Mouse (Mus musculus) cerebellum, postnatal 36 days (tissue): ENCODE measurements around the gene Apol9b.

Source experiments
- DNase-seq, 2 experiments: peaks; one replicate each; pipeline ENCODE4 v3.0.0; 2021 to 2022; ENCODE audit warnings: mixed read lengths in 2 of 2

Gene Apol9b

DNA sequence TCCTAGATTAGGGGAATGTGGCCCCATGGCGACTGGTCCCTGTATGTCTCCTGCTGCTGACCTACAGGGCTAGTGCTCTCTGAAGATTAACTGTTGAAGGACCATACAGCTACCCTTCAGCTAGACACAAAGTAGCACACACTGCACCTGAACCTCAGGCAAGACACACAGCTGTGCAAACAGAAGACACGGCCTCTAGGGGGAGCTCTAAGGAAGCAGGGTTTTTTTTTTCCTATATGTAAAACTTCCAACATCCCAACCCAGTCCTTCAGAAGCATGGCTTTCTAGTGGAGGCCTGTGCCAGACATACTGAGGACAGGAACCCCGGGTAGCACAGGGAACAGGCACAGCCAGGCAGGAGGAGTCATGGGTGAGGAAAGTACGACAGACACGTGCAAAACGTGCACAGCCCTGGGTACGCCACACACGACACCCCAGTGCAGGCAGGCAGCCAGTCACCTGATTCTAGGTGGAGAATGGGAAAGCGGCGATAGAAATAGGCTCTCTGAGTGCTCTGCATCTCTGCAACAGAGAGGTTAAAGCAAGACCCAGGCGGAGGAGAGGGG lies 53.7 kb downstream of the Apol9b start:
- no peak for DNase-seq

DNA sequence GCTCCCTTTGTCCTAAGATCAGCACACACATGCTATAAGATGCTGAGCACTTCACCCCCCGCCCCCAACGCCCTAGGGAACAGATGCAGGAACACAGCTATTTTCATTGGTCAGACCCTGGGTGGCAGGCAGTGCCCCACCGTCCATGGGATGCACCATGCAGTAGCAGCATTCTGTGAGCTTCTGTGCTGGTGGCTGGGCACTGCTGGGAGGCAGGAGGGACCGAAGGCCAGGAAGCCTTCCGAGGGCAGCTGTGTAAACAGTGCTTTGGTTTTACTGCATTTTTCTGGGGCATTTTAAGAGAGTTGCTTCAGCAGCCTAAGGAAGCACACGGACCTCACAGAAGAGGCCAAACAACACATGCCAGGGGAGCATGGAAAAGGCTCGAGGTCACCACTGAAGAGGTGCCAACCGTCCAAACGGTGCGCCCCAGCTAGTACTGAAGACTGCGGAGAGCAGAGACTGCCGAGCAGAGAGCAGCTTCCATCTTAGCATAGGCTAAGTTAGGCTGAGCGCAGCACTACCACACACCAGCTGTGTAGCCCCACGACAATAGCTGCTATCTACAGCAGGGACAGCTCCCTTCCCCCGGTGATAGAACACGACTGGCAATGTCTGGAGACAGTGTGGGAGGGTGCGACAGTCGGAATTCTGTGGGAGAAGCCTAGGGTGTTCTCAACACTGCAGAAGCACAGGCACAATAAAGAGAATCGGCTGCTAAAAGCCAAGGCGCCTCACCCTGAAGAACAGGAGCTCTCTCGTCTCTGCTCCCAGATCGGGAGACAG lies 55.4 kb downstream of the Apol9b start:
- no peak for DNase-seq

DNA sequence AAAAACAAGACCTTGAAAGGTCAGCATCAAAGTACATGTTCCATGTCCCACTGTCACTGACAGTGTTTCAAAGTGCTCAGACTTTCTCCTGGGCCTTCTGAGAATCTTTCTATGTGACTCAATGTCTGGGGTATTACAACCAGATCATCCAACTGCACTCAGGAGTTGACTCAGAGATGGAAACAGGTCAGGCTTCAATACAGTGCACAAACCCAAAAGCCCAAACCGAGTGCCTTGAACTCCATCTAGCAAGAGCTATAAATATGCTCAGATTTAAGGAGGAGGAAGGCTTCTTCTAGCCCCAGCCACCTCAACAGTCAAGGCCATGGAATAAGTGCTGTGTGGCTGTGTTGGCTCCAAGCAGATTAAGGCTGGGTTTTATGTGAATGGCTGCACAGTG lies 57.0 kb downstream of the Apol9b start:
- no peak for DNase-seq
